Comparison of ENCODE assay signal across 25 mouse cellular contexts in genomic region chr10:99356221-99356620, GRCm38 (mm10).
"Had no signal": no experiment of that assay in that cellular context is flagged by ENCODE, and none has a peak within 500 bp of the region (broad histone marks: within the 10 kb centered on the region; RNA-seq: fewer than 3 reads in every experiment).

No protein-coding gene starts in this region.

- H3K9ac ChIP-seq: embryonic facial prominence, embryonic 12.5 days; embryonic facial prominence, embryonic 13.5 days; embryonic facial prominence, embryonic 15.5 days; forebrain, embryonic 12.5 days; forebrain, embryonic 13.5 days; forebrain, embryonic 15.5 days; forebrain, postnatal 0 days had no signal

- H3K27ac ChIP-seq: embryonic facial prominence, embryonic 10.5 days; embryonic facial prominence, embryonic 12.5 days; embryonic facial prominence, embryonic 13.5 days; embryonic facial prominence, embryonic 15.5 days; forebrain, embryonic 10.5 days; forebrain, embryonic 12.5 days; forebrain, embryonic 13.5 days; forebrain, embryonic 15.5 days; gastrocnemius, adult 2 months; heart, adult 2 months had no signal

- H3K4me3 ChIP-seq: embryonic facial prominence, embryonic 10.5 days; embryonic facial prominence, embryonic 12.5 days; embryonic facial prominence, embryonic 13.5 days; embryonic facial prominence, embryonic 15.5 days; erythroblast, embryonic 14.5 days; forebrain, embryonic 10.5 days; forebrain, embryonic 12.5 days; forebrain, embryonic 13.5 days; forebrain, embryonic 15.5 days; gastrocnemius, adult 2 months; heart, adult 2 months had no signal

- DNase-seq: cerebellum, adult 8-10 months; cerebellum, adult 9-10 months; cerebellum, adult 9-11 months; cerebellum, postnatal 10 days; cerebellum, postnatal 14 days; cerebellum, postnatal 25 days; cerebellum, postnatal 36 days; embryo, embryonic 11 days; forebrain, postnatal 0 days; gastrocnemius, adult 2 months; gastrocnemius, postnatal 10 days; gastrocnemius, postnatal 14 days; gastrocnemius, postnatal 25 days; gastrocnemius, postnatal 36 days; heart, adult 18-20 months; heart, adult 2 months had no signal

- H3K36me3 ChIP-seq: embryonic facial prominence, embryonic 10.5 days; embryonic facial prominence, embryonic 12.5 days; embryonic facial prominence, embryonic 13.5 days; embryonic facial prominence, embryonic 15.5 days; forebrain, embryonic 10.5 days; forebrain, embryonic 12.5 days; forebrain, embryonic 15.5 days had no signal

- H3K27me3 ChIP-seq: embryonic facial prominence, embryonic 12.5 days; forebrain, embryonic 15.5 days had no signal
